Mouse (Mus musculus) ES-Bruce4 (cell line): ENCODE measurements at regions not wholly inside any gene's neighbourhood (a gene's known extent, or its start where the extent isn't known, plus 50 kb on each side); places are given as distances from the start of the nearest gene placed in this dataset.

Source experiments
- CTCF ChIP-seq: IDR thresholded peaks from one replicate; pipeline ENCODE4 v1.8.1; 2011; ENCODE audit warnings: low read depth, low read length
- EP300 ChIP-seq: IDR thresholded peaks from 2 replicates; pipeline ENCODE4 v1.6.1; 2011; ENCODE audit warnings: low read depth, low read length; ENCODE audit not compliant: insufficient read depth
- POLR2A ChIP-seq: IDR thresholded peaks from one replicate; pipeline ENCODE4 v1.8.1; 2011; ENCODE audit warnings: low read length; ENCODE audit not compliant: insufficient read depth

GRCm38 (mm10) chr1:193554731-193555130 is 184.6 kb upstream of the Camk1g start:
- TF ChIP-seq CTCF (no peak), POLR2A (no peak), EP300 (no peak)
